Mouse (Mus musculus) C2C12 (cell line): ENCODE results near the gene Tmem178b.

Source experiments
- CTCF ChIP-seq: IDR thresholded peaks from one replicate; pipeline ENCODE4 v1.5.1; 2011; ENCODE audit not compliant: control insufficient read depth, insufficient read depth, insufficient read length
- FOSL1 ChIP-seq: IDR thresholded peaks from one replicate; pipeline ENCODE4 v1.8.0; 2011; ENCODE audit warnings: mild to moderate bottlenecking, low read length; ENCODE audit not compliant: poor library complexity, insufficient read depth, severe bottlenecking
- MYOD1 ChIP-seq: IDR thresholded peaks from one replicate; pipeline ENCODE4 v1.6.1; 2011; ENCODE audit warnings: low read depth; ENCODE audit not compliant: control insufficient read depth, insufficient read length

GRCm38 (mm10) chr6:40161381-40161780 lies 288.3 kb downstream of the Tmem178b start:
- no peak for TF ChIP-seq FOSL1
- TF ChIP-seq MYOD1: no peak
- TF ChIP-seq CTCF: no peak
